Mouse (Mus musculus): ENCODE measurements around the gene Mis12.

DNA sequence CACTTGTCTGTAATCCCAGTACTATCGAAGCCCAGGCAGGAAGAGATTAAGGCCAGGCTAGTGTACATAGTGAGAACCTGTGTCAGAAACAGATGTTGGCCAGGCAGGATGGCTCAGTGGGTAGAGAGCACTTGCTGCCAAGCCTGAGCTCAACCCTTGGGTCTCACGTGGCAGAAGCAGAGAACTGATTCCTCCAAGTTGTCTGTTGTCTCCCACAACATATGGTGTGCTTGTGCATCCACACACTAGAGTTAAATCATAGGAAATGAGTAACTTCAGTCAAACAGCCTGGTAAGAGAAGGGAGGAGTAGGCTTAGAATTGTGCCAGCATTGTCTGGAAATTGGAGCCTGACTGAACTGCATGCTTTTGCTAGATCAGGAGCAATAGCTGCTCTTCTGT lies 44.2 kb upstream of the Mis12 start:
- no peak for TF ChIP-seq CTCF (IDR thresholded peaks at IDR 0.05; ENCODE audit: control insufficient read depth, insufficient read depth, insufficient replicate concordance, low read depth, low read length)
- no peak for TF ChIP-seq POLR2A (IDR thresholded peaks at IDR 0.05; ENCODE audit: control insufficient read depth, low read depth, low read length)

All from testis, adult 2 months (tissue).